Mouse (Mus musculus): ENCODE results near the gene Trpv5. TPM values are rescaled to one million over a fixed set of nuclear protein-coding genes. Genes with fewer than 3 reads are reported as not detected.

Gene Trpv5
- total RNA-seq, 1 experiment, result 0.22 TPM

GRCm38 (mm10) chr6:41605794-41606104 lies 74.8 kb downstream of the Trpv5 start:
- in situ Hi-C loops (cut with MboI; ENCODE audit: low sequenced_read_pairs in 2 of 2, unreplicated experiment in 2 of 2), result no loop called here
- TF ChIP-seq ZNF384 (IDR thresholded peaks at IDR 0.05; ENCODE audit: low read depth, low read length) (no peak), CHD2 (IDR thresholded peaks at IDR 0.05; ENCODE audit: low read depth, low read length) (no peak), HCFC1 (IDR thresholded peaks at IDR 0.05; ENCODE audit: borderline replicate concordance, insufficient read depth, low read length) (no peak)
- DNase-seq (ENCODE audit: low read depth, low spot score), result no peak
- H3K9me3 ChIP-seq (ENCODE audit: control insufficient read depth, insufficient read depth, low read depth, low read length), result no peaks in the 10 kb centered on the region
- peaks cover 0 to 5% of the 10 kb centered on the region in 2 experiments; a peak in 1 of 4 replicates for H3K4me1 ChIP-seq (ENCODE audit: control insufficient read depth in 2 of 2, insufficient read depth in 2 of 2, low read length in 2 of 2, poor library complexity in 1 of 2)
- H3K4me3 ChIP-seq (ENCODE audit: insufficient read depth in 1 of 2, low read depth in 1 of 2, low read length in 2 of 2, poor library complexity in 1 of 2, severe bottlenecking in 1 of 2), result peak overlapping the region; percentile 72 to 82
- no peaks in the 10 kb centered on the region for H3K36me3 ChIP-seq (ENCODE audit: control insufficient read depth, insufficient read depth, low read length, poor library complexity, severe bottlenecking)
- H3K9ac ChIP-seq (ENCODE audit: insufficient read depth, low read depth, low read length, poor library complexity, severe bottlenecking), result peak overlapping the region; percentile 63; the same call in 1 of the 2 replicates
- no peak overlapping the region for H3K27ac ChIP-seq (ENCODE audit: insufficient read depth, low read depth, low read length, poor library complexity, severe bottlenecking)

- Histone ChIP-seq H3K36me3 (ENCODE audit: control insufficient read depth, insufficient read depth, low read length, poor library complexity, severe bottlenecking) (no peaks in the 10 kb centered on the region), H3K27ac (ENCODE audit: insufficient read depth, low read depth, low read length, poor library complexity, severe bottlenecking) (no peak within 1 kb of the TSS), H3K9ac (ENCODE audit: insufficient read depth, low read depth, low read length, poor library complexity, severe bottlenecking) (peak within 1 kb of the TSS; percentile 80), H3K4me1 (ENCODE audit: control insufficient read depth in 2 of 2, insufficient read depth in 2 of 2, low read length in 2 of 2, poor library complexity in 1 of 2) (peaks cover 0 to 5% of the 10 kb centered on the region in 2 experiments; a peak in 1 of 4 replicates), H3K4me3 (ENCODE audit: insufficient read depth in 1 of 2, low read depth in 1 of 2, low read length in 2 of 2, poor library complexity in 1 of 2, severe bottlenecking in 1 of 2) (peak within 1 kb of the TSS; percentile 72 to 82), H3K9me3 (ENCODE audit: control insufficient read depth, insufficient read depth, low read depth, low read length) (no peaks in the 10 kb centered on the region)
- peak; percentile 63 for DNase-seq (ENCODE audit: low read depth, low spot score)
- in situ Hi-C loops (cut with MboI; ENCODE audit: low sequenced_read_pairs in 2 of 2, unreplicated experiment in 2 of 2), result no loop called here
- TF ChIP-seq HCFC1 (IDR thresholded peaks at IDR 0.05; ENCODE audit: borderline replicate concordance, insufficient read depth, low read length), result no peak
- no peak for TF ChIP-seq MAFK (IDR thresholded peaks at IDR 0.05; ENCODE audit: insufficient read depth, low read depth, low read length)
- no peak for TF ChIP-seq ZNF384 (IDR thresholded peaks at IDR 0.05; ENCODE audit: low read depth, low read length)
- no peak for TF ChIP-seq CHD2 (IDR thresholded peaks at IDR 0.05; ENCODE audit: low read depth, low read length)
- TF ChIP-seq ZC3H11A (IDR thresholded peaks at IDR 0.05; ENCODE audit: borderline replicate concordance, low read depth, low read length), result no peak
Observed at GRCm38 (mm10) chr6:41605061-41605793, 75.3 kb downstream of the Trpv5 start, which contains the start of gene Ephb6. Ephb6 (plus strand) TSS chr6:41605482.

- no peaks in the 10 kb centered on the region for H3K36me3 ChIP-seq (ENCODE audit: control insufficient read depth, insufficient read depth, low read length, poor library complexity, severe bottlenecking)
- TF ChIP-seq MAFK (IDR thresholded peaks at IDR 0.05; ENCODE audit: insufficient read depth, low read depth, low read length) (no peak), ZC3H11A (IDR thresholded peaks at IDR 0.05; ENCODE audit: borderline replicate concordance, low read depth, low read length) (peak; percentile 50; the same call in 1 of the 2 replicates), CHD2 (IDR thresholded peaks at IDR 0.05; ENCODE audit: low read depth, low read length) (no peak), ZNF384 (IDR thresholded peaks at IDR 0.05; ENCODE audit: low read depth, low read length) (peak; percentile 70), HCFC1 (IDR thresholded peaks at IDR 0.05; ENCODE audit: borderline replicate concordance, insufficient read depth, low read length) (no peak)
- H3K27ac ChIP-seq (ENCODE audit: insufficient read depth, low read depth, low read length, poor library complexity, severe bottlenecking), result no peak overlapping the region
- in situ Hi-C loops (cut with MboI; ENCODE audit: low sequenced_read_pairs in 2 of 2, unreplicated experiment in 2 of 2), result no loop called here
- H3K9me3 ChIP-seq (ENCODE audit: control insufficient read depth, insufficient read depth, low read depth, low read length), result no peaks in the 10 kb centered on the region
- H3K9ac ChIP-seq (ENCODE audit: insufficient read depth, low read depth, low read length, poor library complexity, severe bottlenecking), result peak overlapping the region; percentile 67
- H3K4me1 ChIP-seq (ENCODE audit: control insufficient read depth in 2 of 2, insufficient read depth in 2 of 2, low read length in 2 of 2, poor library complexity in 1 of 2), result peaks cover 0 to 5% of the 10 kb centered on the region in 2 experiments; a peak in 1 of 4 replicates
- H3K4me3 ChIP-seq (ENCODE audit: insufficient read depth in 1 of 2, low read depth in 1 of 2, low read length in 2 of 2, poor library complexity in 1 of 2, severe bottlenecking in 1 of 2), result peak overlapping the region; percentile 72 to 82
- DNase-seq (ENCODE audit: low read depth, low spot score), result peak; percentile 47
Observed at GRCm38 (mm10) chr6:41604401-41605050, 76.0 kb downstream of the Trpv5 start.

Other genes starting within 250 kb of the Trpv5 start
- gene Gm10334, start 234.6 kb downstream of the Trpv5 start, total RNA-seq (2012; rRNA removed), result 0.26 TPM in 1 of 2 replicates, not detected in the other
- not detected in 2 replicates for gene Prss1, start 221.8 kb downstream of the Trpv5 start, total RNA-seq (2012; rRNA removed)
- gene Prss2, start 159.0 kb downstream of the Trpv5 start, total RNA-seq (2012; rRNA removed), result not detected in 2 replicates
- 5.4 and 5.8 TPM in 2 replicates for gene Ephb6, start 75.3 kb downstream of the Trpv5 start, total RNA-seq (2012; rRNA removed)
- 0.18 TPM in 1 of 2 replicates, not detected in the other for gene Trpv6, start 44.4 kb downstream of the Trpv5 start, total RNA-seq (2012; rRNA removed)
- gene Llcfc1, start 3.7 kb upstream of the Trpv5 start, total RNA-seq (2012; rRNA removed), result not detected in 2 replicates
- 0.21 and 0.94 TPM in 2 replicates for gene Kel, start 23.6 kb upstream of the Trpv5 start, total RNA-seq (2012; rRNA removed)
- gene Olfr459, start 94.4 kb upstream of the Trpv5 start, total RNA-seq (2012; rRNA removed), result 0.71 and 0.85 TPM in 2 replicates
- gene Pip, start 166.8 kb upstream of the Trpv5 start, total RNA-seq (2012; rRNA removed), result 0.21 TPM in 1 of 2 replicates, not detected in the other
- not detected in 2 replicates for gene Sval2, start 172.2 kb upstream of the Trpv5 start, total RNA-seq (2012; rRNA removed)

All from ES-E14 (cell line).